Mouse (Mus musculus): ENCODE measurements around the gene Cbx4.

Gene Cbx4

DNA sequence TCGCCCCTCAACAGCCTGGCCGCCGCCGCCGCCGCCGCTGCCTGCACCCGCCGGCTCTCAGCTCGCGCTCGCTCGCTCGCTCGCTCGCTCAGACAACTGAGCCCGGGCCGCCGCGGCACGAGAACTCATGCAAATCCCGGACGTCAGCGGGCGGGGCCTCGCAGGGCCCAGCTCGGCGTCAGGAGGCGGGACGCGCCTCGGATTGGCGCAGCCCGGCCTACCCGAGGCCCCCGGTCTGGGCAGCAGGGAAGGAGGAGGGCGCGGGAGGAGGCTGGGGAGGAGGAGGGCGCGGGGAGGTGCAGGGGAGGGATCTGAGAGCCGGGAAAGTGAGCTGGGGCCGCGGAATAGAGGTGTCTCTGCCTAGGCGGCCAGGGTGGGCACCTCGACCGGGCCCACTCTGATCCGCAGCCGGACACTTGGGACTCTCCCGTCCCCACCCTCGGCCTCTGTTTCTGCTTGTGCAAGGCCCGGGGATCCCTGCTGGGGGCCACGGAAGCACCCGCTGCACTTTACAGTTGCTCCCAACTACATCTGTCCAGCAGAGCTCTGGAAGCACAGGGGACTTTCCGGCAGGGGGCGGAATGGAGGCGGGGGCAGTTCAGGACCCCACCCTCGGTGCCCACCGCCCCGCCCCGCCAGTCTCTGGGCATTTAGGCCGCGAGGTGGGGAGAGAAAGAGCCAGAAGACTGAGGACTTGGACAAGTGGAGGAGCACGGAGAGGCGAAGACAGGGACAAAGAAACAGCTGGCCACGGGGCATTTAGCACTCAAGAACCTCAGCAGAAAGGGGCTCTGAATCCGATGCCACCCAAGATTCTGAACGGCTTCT lies at the start of gene Cbx4:
Gene Cbx4, minus strand, starts transcription at position 78 of the 828 bp plus-strand sequence.
- DNase-seq (ENCODE audit: low spot score in 2 of 2): peak; percentile 86 to 93

GRCm38 (mm10) chr11:119134586-119134985 lies 48.6 kb upstream of the Cbx4 start:
- DNase-seq (ENCODE audit: low spot score in 2 of 2): no peak

DNA sequence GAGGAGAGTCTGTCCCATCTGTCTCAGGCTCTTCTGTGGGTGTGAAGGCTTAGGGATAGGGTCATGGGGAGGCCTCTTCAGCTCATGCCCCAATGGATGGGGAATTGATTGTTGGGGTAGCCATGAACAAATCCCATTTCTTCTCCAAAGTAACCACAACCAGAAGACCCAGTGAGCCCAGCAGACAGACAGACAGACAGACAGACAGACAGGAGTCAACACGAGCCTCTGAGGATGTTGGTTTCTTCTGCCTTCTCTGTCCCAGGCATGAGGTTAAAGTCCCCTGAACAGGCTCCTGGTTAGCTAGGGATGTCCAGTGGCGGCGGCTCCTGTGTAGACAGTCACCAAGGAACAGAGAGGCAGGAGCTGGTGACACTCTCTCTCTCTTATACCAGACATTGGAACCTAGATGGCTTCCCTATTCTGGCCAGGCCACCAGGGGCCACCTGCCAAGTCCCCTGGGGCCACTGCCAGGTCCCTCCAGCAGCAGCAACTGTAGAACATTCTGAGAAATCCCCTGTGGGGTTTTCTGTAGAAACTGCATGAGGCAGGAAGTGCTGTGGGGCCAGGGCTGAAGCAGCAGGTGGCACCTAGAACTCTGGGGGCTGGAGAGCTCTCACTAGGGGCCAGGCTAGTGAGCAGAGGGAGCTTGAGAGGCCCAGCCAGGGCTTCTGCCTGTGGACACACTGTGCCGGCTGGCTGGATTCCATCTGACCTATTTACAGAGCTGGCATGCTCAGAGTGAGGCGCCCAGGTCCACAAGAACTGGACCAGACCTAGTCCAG lies 47.6 kb upstream of the Cbx4 start:
- DNase-seq (ENCODE audit: low spot score in 2 of 2): no peak

GRCm38 (mm10) chr11:119132198-119133035 lies 46.4 kb upstream of the Cbx4 start:
- DNase-seq (ENCODE audit: low spot score in 2 of 2): no peak

DNA sequence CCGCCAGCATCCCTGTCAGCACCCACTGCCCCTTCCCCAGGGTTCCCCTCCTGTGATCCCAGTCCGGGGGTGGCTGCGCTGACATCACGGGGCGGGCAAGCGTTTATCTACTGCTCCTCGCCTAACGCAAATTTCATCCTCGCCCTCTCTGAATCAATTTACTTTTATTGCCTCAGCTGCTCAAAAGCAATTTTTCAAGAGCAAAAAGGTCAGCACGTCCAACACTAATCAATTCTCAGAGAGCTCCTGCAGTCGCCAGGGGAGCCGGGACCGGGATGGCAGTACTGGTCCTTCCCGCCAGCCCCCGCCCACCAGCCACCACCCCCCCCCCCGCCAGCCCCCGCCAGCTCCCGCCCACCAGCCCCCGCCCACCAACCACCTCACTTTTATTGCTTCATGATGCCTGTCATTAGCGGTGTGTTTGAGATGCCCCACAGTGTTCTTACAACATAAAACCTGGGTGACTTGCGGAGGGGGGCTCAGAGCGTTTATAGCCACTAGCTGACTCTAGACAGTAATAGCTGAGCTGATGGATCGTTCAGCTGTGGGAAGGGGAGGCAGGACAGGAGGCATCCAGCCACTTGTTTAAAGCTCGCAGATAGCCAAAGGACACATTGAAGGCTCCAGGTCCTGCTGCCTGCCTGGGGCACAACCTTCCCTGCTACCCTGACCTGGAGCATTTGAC lies 44.2 kb upstream of the Cbx4 start:
- DNase-seq (ENCODE audit: low spot score in 2 of 2): no peak

- no peak for DNase-seq (ENCODE audit: low spot score in 2 of 2)
Observed at GRCm38 (mm10) chr11:119129281-119130058, 43.4 kb upstream of the Cbx4 start.

GRCm38 (mm10) chr11:119128668-119129280 lies 42.8 kb upstream of the Cbx4 start:
- DNase-seq (ENCODE audit: low spot score in 2 of 2): no peak

- peak; percentile 85 to 86 for DNase-seq (ENCODE audit: low spot score in 2 of 2)
Observed at GRCm38 (mm10) chr11:119127686-119128473, 41.9 kb upstream of the Cbx4 start.

GRCm38 (mm10) chr11:119127147-119127546 lies 41.1 kb upstream of the Cbx4 start:
- no peak for DNase-seq (ENCODE audit: low spot score in 2 of 2)

DNA sequence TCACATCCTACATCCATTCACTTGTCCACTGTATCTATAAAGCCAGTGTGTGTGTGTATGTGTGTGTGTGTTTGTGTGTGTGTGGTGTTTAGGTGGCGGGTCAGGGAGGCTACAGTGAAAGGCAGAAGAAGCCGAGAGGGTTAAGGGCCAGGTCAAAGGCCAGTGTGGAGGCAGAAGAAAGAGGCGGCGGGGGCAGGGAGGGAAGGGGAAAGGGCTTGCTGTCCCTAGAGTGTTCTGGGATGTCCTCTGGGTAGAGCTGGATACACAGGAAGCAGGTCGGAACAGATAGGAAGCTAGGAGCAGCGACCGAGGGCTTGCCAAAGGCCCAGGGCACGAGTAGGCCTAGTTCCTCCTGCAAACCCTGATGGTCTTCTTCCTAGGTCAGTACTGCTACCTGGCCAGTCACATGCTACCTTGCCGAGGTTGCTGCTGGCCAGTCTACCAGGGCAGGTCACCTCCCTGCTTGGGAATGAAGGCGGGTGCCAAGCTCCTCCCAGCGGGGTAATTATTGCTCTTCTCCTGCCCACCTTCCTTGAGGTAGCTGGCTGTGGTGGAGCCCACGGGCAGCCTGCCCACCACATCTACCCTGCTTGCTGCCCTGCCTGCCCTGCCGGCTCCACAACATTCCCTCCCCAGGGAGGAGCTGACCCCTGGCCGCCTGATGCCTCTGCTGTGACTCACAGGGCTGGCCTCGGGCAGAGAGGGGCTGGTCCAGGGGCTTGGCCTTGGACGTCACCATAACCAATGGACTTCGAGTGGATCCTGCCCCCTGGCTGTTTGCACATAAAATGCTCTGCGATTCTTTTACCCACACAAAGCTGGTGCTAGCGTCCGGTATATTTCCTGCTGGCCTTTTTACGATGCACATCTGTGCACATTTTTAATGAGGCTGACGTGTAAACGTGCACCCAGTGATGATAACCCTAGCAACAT lies 40.2 kb upstream of the Cbx4 start:
- peak; percentile 87 to 96 for DNase-seq (ENCODE audit: low spot score in 2 of 2)

DNA sequence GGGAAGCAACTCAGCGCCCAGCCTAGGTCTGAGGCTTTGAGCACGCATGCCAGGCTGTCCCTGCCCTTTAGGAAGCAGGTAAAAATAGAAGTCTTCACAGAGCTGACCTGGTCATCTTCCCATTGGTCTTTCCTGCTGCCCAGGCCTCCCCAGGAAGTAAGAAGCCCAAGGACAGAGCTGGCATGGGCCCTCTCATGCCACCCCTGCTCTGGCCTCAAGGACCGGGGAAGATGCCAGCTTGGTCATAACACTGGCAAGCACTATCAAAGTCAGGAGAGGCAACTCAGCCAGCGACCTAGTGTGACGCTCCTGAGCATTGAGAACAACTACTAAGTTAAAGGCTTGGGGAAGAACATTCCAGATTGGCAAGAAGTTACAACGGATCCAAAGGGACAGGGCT lies 38.5 kb upstream of the Cbx4 start:
- no peak for DNase-seq (ENCODE audit: low spot score in 2 of 2)

GRCm38 (mm10) chr11:119123522-119124319 lies 37.7 kb upstream of the Cbx4 start:
- no peak for DNase-seq (ENCODE audit: low spot score in 2 of 2)

DNA sequence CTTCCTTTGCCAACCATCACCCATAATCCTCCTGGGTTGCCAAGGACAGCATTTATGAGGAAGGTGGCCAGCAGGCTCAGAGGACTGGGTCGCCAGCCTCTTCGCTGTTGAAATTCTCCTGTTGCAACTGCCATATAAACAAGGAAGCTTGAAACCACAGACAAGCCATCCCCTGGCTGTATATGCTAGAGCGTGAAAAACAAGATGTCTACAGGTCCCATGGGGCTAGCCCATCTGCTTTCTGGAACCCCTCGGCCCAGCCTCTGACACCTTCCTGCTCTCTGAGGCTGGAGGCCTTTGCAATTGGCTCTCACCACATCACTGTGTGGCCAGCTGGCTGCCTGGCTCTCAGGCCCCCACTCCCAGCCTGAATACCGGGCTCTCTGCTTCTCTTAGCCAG lies 36.4 kb upstream of the Cbx4 start:
- DNase-seq (ENCODE audit: low spot score in 2 of 2): no peak

DNA sequence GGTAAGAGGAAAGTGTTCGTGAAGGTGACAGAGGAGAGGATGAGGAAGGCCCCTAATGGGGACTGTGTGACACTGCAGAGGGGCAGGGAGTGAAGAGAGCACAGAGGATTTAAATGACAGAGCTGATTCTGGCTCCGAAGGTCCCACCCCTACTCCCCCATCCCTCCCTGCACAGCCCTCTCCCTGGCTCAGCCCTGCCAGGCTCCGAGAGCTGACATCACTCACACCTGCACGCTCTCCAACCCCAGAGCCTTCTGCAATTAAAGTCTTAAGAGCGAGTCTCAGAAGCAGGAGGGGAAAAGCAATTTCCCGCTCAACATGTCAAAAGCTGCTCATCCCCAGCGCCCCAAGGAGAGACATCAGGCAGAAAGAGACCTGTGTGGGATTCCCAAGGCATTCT lies 32.9 kb upstream of the Cbx4 start:
- no peak for DNase-seq (ENCODE audit: low spot score in 2 of 2)

- DNase-seq (ENCODE audit: low spot score in 2 of 2): no peak
Observed at GRCm38 (mm10) chr11:119117945-119118344, 31.9 kb upstream of the Cbx4 start.

DNA sequence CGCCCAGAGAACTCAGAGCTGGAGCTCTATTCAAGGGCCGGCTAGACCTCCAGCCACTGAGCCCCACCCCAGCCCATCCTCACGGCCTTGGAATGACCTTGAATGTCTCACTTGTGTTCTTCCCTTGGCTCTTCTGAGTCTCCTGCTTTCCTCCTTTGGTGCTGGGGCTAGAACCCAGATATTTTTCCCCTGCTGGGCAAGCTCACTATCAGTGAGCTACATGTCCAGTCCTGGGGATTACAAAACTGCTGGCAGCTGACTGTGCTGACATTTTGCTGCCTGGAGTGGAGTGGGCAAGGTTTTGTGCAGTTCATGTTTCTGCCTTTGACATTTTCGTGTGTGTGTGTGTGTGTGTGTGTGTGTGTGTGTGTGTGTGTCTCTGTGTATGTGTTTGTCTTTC lies 31.0 kb upstream of the Cbx4 start:
- no peak for DNase-seq (ENCODE audit: low spot score in 2 of 2)

GRCm38 (mm10) chr11:119112721-119113120 lies 26.7 kb upstream of the Cbx4 start:
- no peak for DNase-seq (ENCODE audit: low spot score in 2 of 2)

All from urinary bladder, adult 18-20 months (tissue).